Mouse (Mus musculus) intestine, postnatal 0 days (tissue): ENCODE measurements around the gene Usp33. TPM values are rescaled to one million over a fixed set of nuclear protein-coding genes. Genes with fewer than 3 reads are reported as not detected.

Source experiments
- ATAC-seq: fragments of 200-750 bp; cut with Nextera tagmentation; 2 replicates; pipeline ENCODE4 v1.8.0; 2017; ENCODE audit warnings: mild to moderate bottlenecking, moderate TSS enrichment, moderate library complexity
- H3K27ac ChIP-seq: fragments of 300-500 bp; sonication (generic); 2 replicates; pipeline ENCODE4 v1.5.1; 2014; ENCODE audit warnings: mild to moderate bottlenecking, low read depth, low read length, moderate library complexity
- H3K27me3 ChIP-seq: fragments of 300-500 bp; sonication (generic); replicated peaks from 2 replicates; pipeline ENCODE4 v1.6.1; 2014; ENCODE audit warnings: low read length, mixed read lengths; ENCODE audit not compliant: control insufficient read depth, insufficient read depth
- H3K36me3 ChIP-seq: fragments of 300-500 bp; sonication (generic); 2 replicates; pipeline ENCODE4 v1.6.1; 2014; ENCODE audit warnings: mild to moderate bottlenecking, moderate library complexity; ENCODE audit not compliant: control insufficient read depth, insufficient read depth
- H3K4me1 ChIP-seq: fragments of 300-500 bp; sonication (generic); replicated peaks from 2 replicates; pipeline ENCODE4 v1.6.1; 2014; ENCODE audit warnings: antibody characterized with exemption, low read length, mixed read lengths; ENCODE audit not compliant: control insufficient read depth, insufficient read depth
- H3K4me2 ChIP-seq: fragments of 300-500 bp; sonication (generic); replicated peaks from 2 replicates; pipeline ENCODE4 v1.6.1; 2014; ENCODE audit warnings: low read depth, mild to moderate bottlenecking, moderate library complexity
- H3K4me3 ChIP-seq: fragments of 300-500 bp; sonication (generic); 2 replicates; pipeline ENCODE4 v1.5.1; 2014; ENCODE audit warnings: low read depth, low read length
- H3K9ac ChIP-seq: fragments of 300-500 bp; sonication (generic); 2 replicates; pipeline ENCODE4 v1.6.1; 2014; ENCODE audit warnings: mild to moderate bottlenecking, low read depth, low read length
- H3K9me3 ChIP-seq: fragments of 300-500 bp; sonication (generic); 2 replicates; pipeline ENCODE4 v1.6.1; 2016; ENCODE audit warnings: mixed run types; ENCODE audit not compliant: control insufficient read depth
- CTCF ChIP-seq: sonication (generic); IDR thresholded peaks from 2 replicates; pipeline ENCODE4 v1.5.1; 2016; ENCODE audit warnings: low read depth, mild to moderate bottlenecking, control low read depth, antibody characterized with exemption, moderate library complexity
- WGBS: fragments of 180-500 bp; shearing (Covaris S2); extraction: QIAGEN DNeasy Blood & Tissue Kit; methylation state at CpG from one replicate; pipeline ENCODE4 v1.1.7; 2014; 5-methylcytosine and 5-hydroxymethylcytosine counted together
- polyA plus RNA-seq: library from polyadenylated mRNA; unstranded; fragments of >200 nt; fragmentation: Nextera tagmentation; extraction: Ambion mirVana; gene quantifications from 2 replicates; pipeline ENCODE4 v1.2.1, GENCODE M21; 2015

The Usp33 gene
- polyA plus RNA-seq = 18.7 and 18.9 TPM in 2 replicates

GRCm38 (mm10) chr3:152345732-152346632 is at the start of gene Usp33:
TSS of gene Usp33 (plus strand) at chr3:152346478.
- H3K27ac ChIP-seq = peak within 1 kb of the TSS; percentile 87
- peaks cover 10% of the 10 kb centered on the region; the same call in 1 of the 2 replicates for H3K4me1 ChIP-seq
- peak within 1 kb of the TSS; percentile 67 for H3K4me2 ChIP-seq
- H3K9me3 ChIP-seq = no peaks in the 10 kb centered on the region
- no peaks in the 10 kb centered on the region for H3K36me3 ChIP-seq
- 6% methylated on average over 40 of the region's 44 CpGs for WGBS
- no peak for TF ChIP-seq CTCF
- H3K27me3 ChIP-seq = no peaks in the 10 kb centered on the region
- peak within 1 kb of the TSS; percentile 70 for H3K4me3 ChIP-seq
- peak within 1 kb of the TSS; percentile 90 for H3K9ac ChIP-seq
- ATAC-seq = peak; percentile 96

- no peak overlapping the region for H3K27ac ChIP-seq
- no peak for ATAC-seq
- 82% methylated on average over 14 of the region's 14 CpGs for WGBS
- H3K9me3 ChIP-seq = no peaks in the 10 kb centered on the region
- H3K4me1 ChIP-seq = peaks cover 3% of the 10 kb centered on the region; the same call in 1 of the 2 replicates
- peaks cover 11% of the 10 kb centered on the region for H3K36me3 ChIP-seq
- H3K4me3 ChIP-seq = no peak overlapping the region
- H3K9ac ChIP-seq = no peak overlapping the region
- H3K4me2 ChIP-seq = no peak overlapping the region
- H3K27me3 ChIP-seq = no peaks in the 10 kb centered on the region
- TF ChIP-seq CTCF = peak; percentile 53
These were observed 45.6 kb upstream of the Usp33 start for GRCm38 (mm10) chr3:152300376-152301337.

DNA sequence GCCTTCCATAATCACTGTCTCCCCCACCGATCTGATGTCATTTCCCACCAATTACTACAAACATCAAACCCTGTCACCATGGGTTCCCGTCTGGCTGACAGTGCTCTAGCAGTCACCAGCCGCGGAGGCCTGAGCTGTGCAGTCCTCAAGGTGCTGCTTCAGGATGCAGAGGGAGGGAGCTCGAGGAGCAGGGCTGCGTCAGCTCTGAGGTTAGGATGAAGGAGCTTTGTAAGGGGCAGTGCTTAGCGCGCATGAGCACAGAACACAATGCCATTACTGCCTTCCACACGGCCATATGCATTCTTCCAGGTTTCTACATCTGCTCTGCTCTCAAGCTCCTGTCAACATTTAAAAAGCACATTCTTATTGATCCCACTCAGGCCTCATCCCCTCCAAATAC is 43.3 kb upstream of the Usp33 start:
- H3K4me1 ChIP-seq = peaks cover 3% of the 10 kb centered on the region; the same call in 1 of the 2 replicates
- H3K27me3 ChIP-seq = no peaks in the 10 kb centered on the region
- H3K36me3 ChIP-seq = no peaks in the 10 kb centered on the region
- H3K27ac ChIP-seq = peak overlapping the region; percentile 28; the same call in 1 of the 2 replicates
- H3K9me3 ChIP-seq = no peaks in the 10 kb centered on the region
- no peak for TF ChIP-seq CTCF
- no peak for ATAC-seq
- no peak overlapping the region for H3K4me3 ChIP-seq
- WGBS = 74% methylated on average over 9 of the region's 9 CpGs
- no peak overlapping the region for H3K4me2 ChIP-seq
- H3K9ac ChIP-seq = no peak overlapping the region

DNA sequence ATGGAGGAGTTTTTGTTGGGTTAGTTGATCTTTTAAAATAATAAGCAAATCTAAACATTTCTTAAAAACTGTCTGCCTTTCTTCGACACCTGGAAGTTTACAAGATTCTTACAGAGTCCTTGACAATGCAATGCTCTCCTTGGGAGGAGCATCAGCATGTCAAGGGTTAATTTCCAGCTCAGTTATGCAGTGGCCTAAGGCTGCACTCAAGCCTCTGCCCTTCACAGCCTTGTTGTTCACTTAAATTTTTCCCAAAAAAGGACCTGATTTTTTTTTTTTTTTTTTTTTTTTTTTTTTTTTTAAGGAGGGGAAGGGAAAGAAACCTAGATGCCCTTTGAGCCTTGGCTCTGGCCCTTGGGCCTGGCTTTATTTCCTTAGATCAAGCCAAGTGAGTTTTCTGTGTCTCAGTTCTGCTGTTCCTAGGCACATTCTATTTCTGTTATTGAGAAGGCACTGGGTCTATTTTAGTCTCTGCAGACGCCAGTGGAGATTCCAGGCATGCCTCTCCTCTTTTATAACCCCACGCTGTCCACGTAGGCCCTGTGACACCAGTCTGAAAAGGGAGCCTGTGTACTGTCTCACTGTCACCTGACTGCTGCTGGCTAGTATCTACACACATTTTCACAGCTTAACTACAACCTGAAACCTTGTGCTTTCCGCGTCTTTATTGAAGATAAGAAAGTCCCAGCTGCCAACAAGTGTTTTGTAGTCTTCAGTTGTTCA is 42.0 kb upstream of the Usp33 start:
- no peaks in the 10 kb centered on the region for H3K36me3 ChIP-seq
- peak; percentile 66 for ATAC-seq
- H3K9ac ChIP-seq = no peak overlapping the region
- H3K27ac ChIP-seq = peak overlapping the region; percentile 64
- no peaks in the 10 kb centered on the region for H3K27me3 ChIP-seq
- no peak overlapping the region for H3K4me3 ChIP-seq
- H3K9me3 ChIP-seq = no peaks in the 10 kb centered on the region
- H3K4me1 ChIP-seq = peaks cover 9% of the 10 kb centered on the region; the same call in 1 of the 2 replicates
- TF ChIP-seq CTCF = no peak
- no peak overlapping the region for H3K4me2 ChIP-seq
- WGBS = 25% methylated on average over 6 of the region's 6 CpGs

GRCm38 (mm10) chr3:152305080-152305479 is 41.2 kb upstream of the Usp33 start:
- Histone ChIP-seq H3K27me3 (no peaks in the 10 kb centered on the region), H3K4me3 (no peak overlapping the region), H3K9me3 (no peaks in the 10 kb centered on the region), H3K9ac (no peak overlapping the region), H3K36me3 (no peaks in the 10 kb centered on the region), H3K27ac (peak overlapping the region; percentile 64), H3K4me1 (peaks cover 9% of the 10 kb centered on the region; the same call in 1 of the 2 replicates), H3K4me2 (no peak overlapping the region)
- ATAC-seq = no peak
- WGBS = 66% methylated on average over 8 of the region's 8 CpGs
- TF ChIP-seq CTCF = no peak
